In the genomic region with DNA sequence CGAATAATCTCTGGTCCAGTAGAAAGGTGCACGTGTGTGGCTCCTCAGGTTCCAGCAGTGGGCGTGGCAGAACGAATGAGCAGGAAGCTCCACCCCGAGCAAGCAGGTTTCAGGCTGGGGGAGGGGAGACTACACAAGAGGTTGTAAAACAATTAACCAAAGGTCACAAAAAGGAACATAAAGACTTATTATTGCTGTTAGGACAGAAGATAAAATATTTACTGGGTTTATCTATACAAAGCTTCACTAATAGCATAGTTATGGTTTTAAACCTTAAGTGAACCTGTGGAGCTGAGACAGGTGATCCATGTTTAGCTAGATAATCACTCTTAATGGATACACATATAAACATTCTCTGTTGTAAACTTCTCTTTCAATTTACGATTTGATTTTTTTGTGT, we compare ENCODE assay signal across 10 mouse cellular contexts. TPM values are rescaled to one million over a fixed set of nuclear protein-coding genes. Genes with fewer than 3 reads are reported as not detected.
DNase-seq lines count a peak whose midpoint lies in the region; ATAC-seq and TF ChIP-seq lines count a peak whose summit lies in the region.
"Not testable (repeated sequence)": the region's sequence is repeated elsewhere in the genome, so short reads cannot be mapped to it uniquely, and the experiment has no call there.
"Had no signal": no experiment of that assay in that cellular context is flagged by ENCODE, and none has a peak within 500 bp of the region (broad histone marks: within the 10 kb centered on the region; RNA-seq: fewer than 3 reads in every experiment).

No protein-coding gene starts in this region.

- not testable (repeated sequence) for ATAC-seq in intestine, embryonic 14.5 days (replicated peaks; ENCODE audit: low FRiP score, low TSS enrichment, low read depth)
- ATAC-seq in intestine, embryonic 15.5 days, result peak; percentile 54
- peak; percentile 67 for ATAC-seq in intestine, embryonic 16.5 days
- peak; percentile 73 for ATAC-seq in intestine, postnatal 0 days

- not testable (repeated sequence) for TF ChIP-seq POLR2A in ES-Bruce4 (IDR thresholded peaks at IDR 0.05; ENCODE audit: insufficient read depth, low read length)

- H3K4me2 ChIP-seq in intestine, embryonic 14.5 days (ENCODE audit: low read length); intestine, embryonic 15.5 days (replicated peaks); intestine, embryonic 16.5 days (ENCODE audit: low read depth, low read length): not testable (repeated sequence)
- 0 out of 2 replicates have a peak overlapping the region, but pooled peaks have one; percentile 30 for H3K4me2 ChIP-seq in intestine, postnatal 0 days (replicated peaks; ENCODE audit: low read depth)

- H3K36me3 ChIP-seq in ES-Bruce4 (ENCODE audit: control insufficient read depth, insufficient read depth, low read length, poor library complexity, severe bottlenecking); intestine, embryonic 14.5 days (ENCODE audit: control insufficient read depth, insufficient read depth, low read length); intestine, embryonic 15.5 days; intestine, embryonic 16.5 days (ENCODE audit: control insufficient read depth, insufficient read depth, low read length); intestine, postnatal 0 days (ENCODE audit: control insufficient read depth, insufficient read depth): not testable (repeated sequence)

- 0 out of 2 replicates have a peak overlapping the region, but pooled peaks have one; percentile 42 for H3K9ac ChIP-seq in ES-Bruce4 (ENCODE audit: low read depth, poor library complexity, severe bottlenecking)
- not testable (repeated sequence) for H3K9ac ChIP-seq in intestine, embryonic 14.5 days (ENCODE audit: low read length); intestine, embryonic 15.5 days; intestine, embryonic 16.5 days (ENCODE audit: low read depth, low read length); intestine, postnatal 0 days (ENCODE audit: low read depth, low read length)

- TF ChIP-seq CTCF in ES-Bruce4 (IDR thresholded peaks at IDR 0.05; ENCODE audit: low read depth, low read length); intestine, postnatal 0 days (IDR thresholded peaks at IDR 0.05; ENCODE audit: low read depth): not testable (repeated sequence)

- DNase-seq in intestine, embryonic 14.5 days (ENCODE audit: low spot score), result not testable (repeated sequence)

- not testable (repeated sequence) for H3K4me3 ChIP-seq in ES-Bruce4 (ENCODE audit: low read depth, low read length); intestine, embryonic 14.5 days (ENCODE audit: low read depth, low read length); intestine, embryonic 15.5 days (replicated peaks); intestine, embryonic 16.5 days (ENCODE audit: low read length); intestine, postnatal 0 days (ENCODE audit: low read depth, low read length)

- TF ChIP-seq EP300 in ES-Bruce4 (IDR thresholded peaks at IDR 0.05; ENCODE audit: insufficient read depth, low read depth, low read length), result not testable (repeated sequence)

- WGBS in intestine, embryonic 14.5 days, result 1% methylated on average over 2 of the region's 6 CpGs
- 0% methylated on average over 3 of the region's 6 CpGs for WGBS in intestine, embryonic 15.5 days
- 3% methylated on average over 3 of the region's 6 CpGs for WGBS in intestine, embryonic 16.5 days
- WGBS in intestine, postnatal 0 days, result under 1% methylated on average over 4 of the region's 6 CpGs

- not testable (repeated sequence) for H3K27me3 ChIP-seq in ES-Bruce4 (ENCODE audit: control insufficient read depth, insufficient read depth, low read length, poor library complexity, severe bottlenecking); intestine, embryonic 14.5 days (replicated peaks; ENCODE audit: control insufficient read depth, insufficient read depth, low read length); intestine, embryonic 15.5 days (replicated peaks); intestine, embryonic 16.5 days (replicated peaks; ENCODE audit: control insufficient read depth, insufficient read depth, low read length); intestine, postnatal 0 days (replicated peaks; ENCODE audit: control insufficient read depth, insufficient read depth, low read length)

- H3K4me1 ChIP-seq in ES-Bruce4 (ENCODE audit: control insufficient read depth, insufficient read depth, low read length); intestine, embryonic 14.5 days (replicated peaks; ENCODE audit: control insufficient read depth, insufficient read depth, low read length); intestine, embryonic 15.5 days (replicated peaks); intestine, embryonic 16.5 days (ENCODE audit: control insufficient read depth, insufficient read depth, low read length); intestine, postnatal 0 days (replicated peaks; ENCODE audit: control insufficient read depth, insufficient read depth, low read length): not testable (repeated sequence)

- not testable (repeated sequence) for H3K27ac ChIP-seq in ES-Bruce4 (ENCODE audit: insufficient read depth, low read length); intestine, embryonic 15.5 days; intestine, embryonic 16.5 days (ENCODE audit: low read length); intestine, postnatal 0 days (ENCODE audit: low read depth, low read length)
- peak overlapping the region; percentile 78; the same call in 1 of the 2 replicates for H3K27ac ChIP-seq in intestine, embryonic 14.5 days (ENCODE audit: low read depth)

- not testable (repeated sequence) for H3K9me3 ChIP-seq in ES-Bruce4 (replicated peaks; ENCODE audit: control insufficient read depth, insufficient read depth, low read length, poor library complexity, severe bottlenecking); intestine, embryonic 14.5 days (ENCODE audit: control insufficient read depth, low read length); intestine, embryonic 15.5 days; intestine, embryonic 16.5 days (ENCODE audit: control insufficient read depth, low read length); intestine, postnatal 0 days (ENCODE audit: control insufficient read depth)

RNA-seq across cellular contexts. Expression of a gene that starts 8.8 kb away (rescaled TPM):
- polyA plus RNA-seq in ES-Bruce4 (2011; ENCODE audit: insufficient read depth, insufficient read length, low read depth, missing spikeins), result 3.1 and 4.5 TPM in 2 replicates
- polyA plus RNA-seq in intestine, embryonic 14.5 days (2014; fragmentation: Nextera tagmentation; extraction: Ambion mirVana), result 26.6 and 30.9 TPM in 2 replicates
- polyA plus RNA-seq in intestine, embryonic 15.5 days (2015; fragmentation: Nextera tagmentation; extraction: Ambion mirVana), result 36.3 and 39.9 TPM in 2 replicates
- polyA plus RNA-seq in intestine, embryonic 16.5 days (2015; fragmentation: Nextera tagmentation; extraction: Ambion mirVana), result 41.8 and 44.3 TPM in 2 replicates
- 18.2 and 21.1 TPM in 2 replicates for polyA plus RNA-seq in intestine, postnatal 0 days (2015; fragmentation: Nextera tagmentation; extraction: Ambion mirVana)
- polyA plus RNA-seq: adrenal gland, adult 2 months; brain, embryonic 14.5 days; C2C12; cerebellum, adult 2 months; G1E had no signal
